Mouse (Mus musculus): ENCODE data around the gene Slit1. TPM values are rescaled to one million over a fixed set of nuclear protein-coding genes. Genes with fewer than 3 reads are reported as not detected.

Slit1 gene
- polyA plus RNA-seq (2016; fragmentation: Nextera tagmentation; extraction: Ambion mirVana): 13.9 and 18.0 TPM in 2 replicates

DNA sequence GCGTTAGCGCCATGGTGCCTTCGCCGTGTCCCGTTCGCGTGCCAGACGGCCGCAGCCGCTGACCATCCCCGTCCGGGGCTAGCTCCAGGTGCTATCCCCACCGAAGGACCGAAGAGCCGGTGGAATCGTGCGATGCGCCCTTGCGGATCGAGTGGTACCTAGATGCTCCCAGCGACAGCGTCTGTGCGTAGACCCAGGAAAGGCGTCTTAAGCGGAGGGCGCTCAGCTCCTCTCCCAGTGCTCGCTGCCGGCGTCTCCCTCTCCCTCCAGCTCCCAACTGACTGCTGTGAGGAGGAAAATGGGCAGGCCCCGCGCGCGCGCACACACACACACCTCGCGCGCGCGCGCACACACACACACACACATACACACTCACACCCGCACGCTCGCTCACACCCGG is at the start of gene Slit1:
Gene Slit1, minus strand, starts transcription at position 270 of the 400 bp plus-strand sequence.
- Histone ChIP-seq H3K36me3 (no peaks in the 10 kb centered on the region), H3K27ac (peak within 1 kb of the TSS; percentile 85), H3K4me1 (replicated peaks) (peaks cover 91% of the 10 kb centered on the region), H3K4me3 (peak within 1 kb of the TSS; percentile 67), H3K9me3 (no peaks in the 10 kb centered on the region), H3K27me3 (ENCODE audit: insufficient read depth, poor library complexity, severe bottlenecking) (peaks cover 99% of the 10 kb centered on the region)
- WGBS: under 1% methylated on average over 44 of the region's 44 CpGs
- DNase-seq (ENCODE audit: low spot score): peak; percentile 59

DNA sequence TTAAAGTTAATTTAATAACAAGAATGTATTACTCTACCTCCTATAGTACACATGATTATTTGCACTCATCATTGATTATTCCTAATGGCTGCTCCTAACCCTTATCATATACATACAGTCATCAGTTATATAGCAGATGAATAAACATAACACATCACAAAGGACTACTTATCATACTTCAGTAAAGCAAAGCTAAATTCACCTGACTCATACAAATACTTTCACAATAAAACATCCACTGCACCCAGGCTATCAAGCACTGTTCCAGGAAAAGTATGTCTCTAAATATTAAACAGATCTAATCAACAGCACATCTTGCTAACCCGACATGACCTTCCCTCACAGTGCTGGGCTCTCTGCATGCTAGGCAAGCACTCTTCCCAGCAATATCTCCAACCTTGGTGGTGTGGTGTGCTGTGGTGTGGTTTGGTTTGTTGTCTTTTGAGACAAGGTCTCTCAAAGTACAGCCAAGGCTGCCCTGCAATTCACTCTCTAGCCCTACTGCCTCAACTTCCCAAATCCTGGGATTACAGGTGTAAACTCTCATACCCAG is 49.5 kb upstream of the Slit1 start:
- Histone ChIP-seq H3K9me3 (no peaks in the 10 kb centered on the region), H3K27me3 (ENCODE audit: insufficient read depth, poor library complexity, severe bottlenecking) (no peaks in the 10 kb centered on the region), H3K4me3 (no peak overlapping the region), H3K4me1 (replicated peaks) (0 out of 2 replicates have a peak, but pooled peaks cover 5% of the 10 kb centered on the region), H3K36me3 (peaks cover 33% of the 10 kb centered on the region), H3K27ac (no peak overlapping the region)
- no peak for DNase-seq (ENCODE audit: low spot score)
- WGBS: 94% methylated on average over 1 of the region's 1 CpGs

DNA sequence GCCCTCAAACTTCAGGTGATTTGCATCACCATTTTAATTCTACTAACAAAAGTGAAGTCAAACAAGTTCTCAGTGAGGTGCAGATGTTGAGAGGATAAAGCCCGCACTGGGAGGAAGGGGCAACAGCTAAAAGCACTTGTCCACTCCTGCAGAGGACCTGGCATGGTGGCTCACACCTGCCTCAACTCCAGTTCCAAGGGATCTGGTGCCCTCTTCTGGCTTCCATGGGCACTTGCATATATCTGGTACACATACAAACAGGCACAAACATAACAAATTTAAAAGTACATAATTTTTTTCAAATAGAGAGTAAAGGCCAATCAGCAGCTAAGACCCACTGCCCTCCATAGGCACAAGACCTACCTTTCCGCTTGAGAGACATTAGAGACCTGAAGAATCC is 47.9 kb upstream of the Slit1 start:
- 95% methylated on average over 2 of the region's 2 CpGs for WGBS

DNA sequence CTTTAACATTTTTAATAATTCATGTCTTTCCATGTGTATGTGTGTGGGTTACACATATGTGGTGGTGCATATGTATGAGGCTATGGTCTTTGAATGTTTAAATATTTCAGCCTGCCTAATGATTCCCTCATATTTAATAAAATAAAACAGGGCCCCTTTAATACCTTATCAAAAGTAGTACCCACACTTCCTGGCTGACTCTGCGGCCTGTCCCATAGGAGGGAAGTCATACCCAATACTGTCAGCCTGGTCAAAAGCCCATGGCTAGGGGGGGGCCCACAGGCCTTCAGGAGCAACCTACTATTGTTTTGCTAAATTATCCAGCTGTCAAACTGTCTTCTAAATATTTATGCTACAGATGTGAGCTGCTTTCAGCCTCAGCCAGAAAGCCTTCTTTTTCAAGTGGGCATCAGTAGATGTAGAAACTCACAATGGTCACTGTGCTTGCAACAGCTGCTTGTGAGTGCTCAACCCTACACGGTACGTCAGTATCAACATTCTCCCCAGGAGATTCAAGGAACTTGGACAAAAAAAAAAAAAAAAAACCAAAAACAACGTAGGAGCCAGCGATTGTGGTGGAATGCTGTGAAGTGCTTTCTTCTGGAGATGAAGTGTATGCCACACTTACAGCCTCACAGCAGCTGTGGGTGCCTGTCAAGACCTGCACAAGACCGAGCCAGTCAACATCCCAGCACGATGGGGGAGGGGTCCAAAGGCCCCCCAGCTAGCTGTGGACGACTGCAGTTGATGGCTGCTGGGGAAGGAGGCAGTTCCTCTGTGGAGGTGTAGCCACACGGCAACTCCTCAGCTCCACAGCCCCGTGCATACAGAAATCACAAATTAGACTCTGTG is 45.9 kb upstream of the Slit1 start:
- WGBS: 76% methylated on average over 10 of the region's 10 CpGs
- 0 out of 2 replicates have a peak, but pooled peaks cover 2% of the 10 kb centered on the region for H3K4me1 ChIP-seq (replicated peaks)
- H3K36me3 ChIP-seq: peaks cover 64% of the 10 kb centered on the region
- no peak overlapping the region for H3K4me3 ChIP-seq
- no peak for DNase-seq (ENCODE audit: low spot score)
- H3K27ac ChIP-seq: no peak overlapping the region
- H3K9me3 ChIP-seq: no peaks in the 10 kb centered on the region
- H3K27me3 ChIP-seq (ENCODE audit: insufficient read depth, poor library complexity, severe bottlenecking): no peaks in the 10 kb centered on the region

More for the DNA sequence above, 47.9 kb upstream of the Slit1 start:
- Histone ChIP-seq H3K4me3 (no peak overlapping the region), H3K9me3 (no peaks in the 10 kb centered on the region), H3K27ac (no peak overlapping the region), H3K4me1 (replicated peaks) (0 out of 2 replicates have a peak, but pooled peaks cover 5% of the 10 kb centered on the region), H3K36me3 (peaks cover 46% of the 10 kb centered on the region), H3K27me3 (ENCODE audit: insufficient read depth, poor library complexity, severe bottlenecking) (no peaks in the 10 kb centered on the region)
- no peak for DNase-seq (ENCODE audit: low spot score)

DNA sequence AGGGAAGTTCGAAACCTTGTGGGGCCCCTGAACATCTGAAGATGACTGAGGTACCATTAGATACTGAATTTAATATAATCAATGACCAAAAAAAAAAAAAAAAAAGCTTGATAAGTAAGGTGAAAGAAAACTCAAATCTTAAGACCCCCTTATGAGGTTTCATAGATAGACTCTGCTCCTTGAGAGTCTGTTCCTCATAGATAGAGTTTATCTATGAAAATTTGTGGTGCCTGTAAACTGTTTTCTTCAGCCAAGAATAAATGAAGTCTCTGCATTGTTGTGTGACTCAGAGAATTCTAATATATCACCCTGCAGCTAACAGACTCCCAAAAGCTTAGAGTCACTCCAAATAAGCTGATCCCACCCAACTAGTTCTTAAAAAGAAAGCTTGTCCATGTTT is 43.4 kb upstream of the Slit1 start:
- DNase-seq (ENCODE audit: low spot score): no peak
- 87% methylated on average over 1 of the region's 1 CpGs for WGBS
- no peaks in the 10 kb centered on the region for H3K9me3 ChIP-seq
- no peaks in the 10 kb centered on the region for H3K27me3 ChIP-seq (ENCODE audit: insufficient read depth, poor library complexity, severe bottlenecking)
- H3K36me3 ChIP-seq: peaks cover 80% of the 10 kb centered on the region
- H3K4me3 ChIP-seq: no peak overlapping the region
- no peak overlapping the region for H3K27ac ChIP-seq
- 0 out of 2 replicates have a peak, but pooled peaks cover 2% of the 10 kb centered on the region for H3K4me1 ChIP-seq (replicated peaks)

DNA sequence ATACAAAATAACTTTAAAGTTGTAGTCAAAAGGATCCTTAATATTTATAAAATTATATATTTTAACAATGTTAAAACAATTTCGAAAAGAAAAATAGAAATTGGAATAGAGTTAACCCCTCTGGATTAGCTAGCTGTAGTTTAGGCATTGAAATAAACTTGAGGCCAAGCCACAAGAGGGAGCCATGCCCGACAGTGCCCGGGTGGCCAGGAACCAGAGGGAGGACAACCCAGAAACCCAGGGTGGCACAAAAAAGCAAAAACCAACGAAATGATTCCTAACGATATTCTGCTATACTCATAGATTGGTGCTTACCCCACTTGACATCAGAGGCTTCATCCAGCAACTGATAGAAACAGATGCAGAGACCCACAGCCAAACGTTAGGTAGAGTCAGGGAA is 34.0 kb upstream of the Slit1 start:
- Histone ChIP-seq H3K36me3 (peaks cover 95% of the 10 kb centered on the region), H3K9me3 (no peaks in the 10 kb centered on the region), H3K27ac (no peak overlapping the region), H3K4me3 (no peak overlapping the region), H3K27me3 (ENCODE audit: insufficient read depth, poor library complexity, severe bottlenecking) (no peaks in the 10 kb centered on the region), H3K4me1 (replicated peaks) (no peaks in the 10 kb centered on the region)
- 90% methylated on average over 6 of the region's 6 CpGs for WGBS
- no peak for DNase-seq (ENCODE audit: low spot score)

DNA sequence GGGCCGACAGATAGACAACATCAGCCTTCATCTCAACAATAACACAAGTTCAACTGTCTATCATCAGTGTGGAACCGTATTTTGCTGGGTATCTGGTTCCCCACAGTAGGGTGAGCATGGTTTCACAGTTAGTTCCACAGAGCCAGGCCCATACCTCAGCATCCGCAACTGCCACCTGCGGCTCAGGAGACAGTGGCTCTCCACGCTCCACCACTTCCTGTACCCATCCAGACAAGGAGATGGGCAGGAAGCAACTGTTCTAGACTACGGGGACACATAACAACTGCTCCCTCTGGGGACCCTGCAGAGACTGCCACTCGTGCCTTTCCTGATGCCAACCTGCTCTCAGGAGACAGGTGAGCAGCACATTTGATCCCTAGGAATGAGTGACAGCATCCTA is 25.2 kb upstream of the Slit1 start:
- H3K36me3 ChIP-seq: peaks cover 69% of the 10 kb centered on the region
- H3K27ac ChIP-seq: no peak overlapping the region
- DNase-seq (ENCODE audit: low spot score): no peak
- no peaks in the 10 kb centered on the region for H3K27me3 ChIP-seq (ENCODE audit: insufficient read depth, poor library complexity, severe bottlenecking)
- no peaks in the 10 kb centered on the region for H3K9me3 ChIP-seq
- peaks cover 8% of the 10 kb centered on the region for H3K4me1 ChIP-seq (replicated peaks)
- 90% methylated on average over 7 of the region's 7 CpGs for WGBS
- no peak overlapping the region for H3K4me3 ChIP-seq

DNA sequence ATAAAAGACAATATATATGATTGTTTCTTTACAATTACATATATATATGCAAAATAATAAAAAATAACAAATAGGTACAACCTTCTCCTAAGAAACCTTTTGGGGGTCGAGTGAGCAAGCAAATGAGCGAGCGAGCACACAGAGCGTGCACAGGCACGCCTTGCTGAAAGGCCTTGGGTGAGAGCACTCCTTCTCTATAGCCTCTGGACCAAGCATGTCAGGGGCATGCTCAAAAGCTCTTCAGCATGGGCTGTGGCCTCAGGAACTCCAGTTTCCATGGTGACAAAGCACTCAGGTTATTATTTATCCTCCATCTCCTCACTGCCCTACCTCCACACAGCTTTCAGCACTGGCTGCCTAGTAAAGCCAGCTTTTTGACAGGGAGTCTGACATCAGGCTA is 23.2 kb upstream of the Slit1 start:
- no peak overlapping the region for H3K27ac ChIP-seq

DNA sequence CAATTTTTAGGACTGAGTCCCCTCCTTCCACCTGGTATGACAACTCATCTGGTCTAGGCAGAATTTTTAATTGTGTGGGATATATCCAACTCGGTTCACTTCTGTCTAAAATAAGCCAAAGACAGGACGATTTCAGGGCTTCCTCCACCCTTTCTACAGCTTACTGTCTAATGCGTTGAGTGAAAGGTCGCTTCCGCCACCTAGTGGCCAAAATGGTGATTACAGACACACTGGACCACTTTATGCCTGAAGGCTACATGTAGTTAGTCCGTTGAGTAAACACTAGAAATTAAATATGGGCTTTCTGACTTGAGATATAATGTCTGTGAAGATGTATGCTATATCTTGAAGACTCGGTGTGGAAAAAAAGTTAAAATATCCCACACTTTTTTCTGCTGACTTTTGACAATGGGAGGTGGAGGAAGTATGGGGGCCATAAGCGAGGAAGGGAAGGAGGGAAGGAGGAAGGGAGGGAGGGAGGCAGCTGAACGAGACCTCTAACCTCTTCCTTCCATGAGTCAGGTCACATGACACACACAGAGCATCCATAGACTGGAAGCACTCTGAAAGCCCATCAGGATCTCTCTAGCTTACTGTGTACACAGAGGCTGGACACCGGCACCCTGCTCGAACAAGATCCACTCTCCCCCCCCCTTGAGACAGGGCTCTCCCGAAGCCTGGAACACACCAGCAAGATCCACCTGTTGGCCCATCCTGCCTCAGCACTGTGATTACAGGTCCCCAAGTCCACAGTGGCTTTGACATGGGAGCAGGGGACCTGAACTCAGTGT is 20.6 kb upstream of the Slit1 start:
- DNase-seq (ENCODE audit: low spot score): peak; percentile 85
- 34% methylated on average over 12 of the region's 12 CpGs for WGBS
- H3K27me3 ChIP-seq (ENCODE audit: insufficient read depth, poor library complexity, severe bottlenecking): peaks cover 9% of the 10 kb centered on the region
- H3K27ac ChIP-seq: no peak overlapping the region
- H3K36me3 ChIP-seq: peaks cover 25% of the 10 kb centered on the region
- H3K4me1 ChIP-seq (replicated peaks): peaks cover 8% of the 10 kb centered on the region
- no peaks in the 10 kb centered on the region for H3K9me3 ChIP-seq
- H3K4me3 ChIP-seq: no peak overlapping the region

More for the DNA sequence above, 23.2 kb upstream of the Slit1 start:
- WGBS: 86% methylated on average over 5 of the region's 5 CpGs
- H3K9me3 ChIP-seq: no peaks in the 10 kb centered on the region
- no peak overlapping the region for H3K4me3 ChIP-seq
- peaks cover 8% of the 10 kb centered on the region for H3K4me1 ChIP-seq (replicated peaks)
- peaks cover 49% of the 10 kb centered on the region for H3K36me3 ChIP-seq
- H3K27me3 ChIP-seq (ENCODE audit: insufficient read depth, poor library complexity, severe bottlenecking): peaks cover 7% of the 10 kb centered on the region
- DNase-seq (ENCODE audit: low spot score): no peak

DNA sequence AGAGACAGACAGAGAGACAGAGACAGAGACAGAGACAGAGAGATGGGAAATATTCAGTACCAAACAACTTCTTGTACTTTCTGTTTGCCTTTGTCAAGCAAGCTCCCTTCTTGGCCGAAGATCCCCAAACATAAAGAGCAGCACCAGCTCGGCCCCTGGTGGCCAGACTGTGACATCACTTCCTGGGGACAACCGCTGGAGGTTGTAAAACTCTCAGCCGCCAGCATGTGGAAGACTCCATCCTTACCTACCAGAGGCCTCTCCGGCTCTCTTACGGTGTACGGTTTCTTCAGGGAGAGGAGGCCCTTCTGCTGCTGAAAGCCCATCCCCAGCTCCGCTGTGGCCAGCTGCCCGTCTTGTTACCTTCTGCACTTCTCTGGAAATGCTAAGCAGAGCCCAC is 18.1 kb upstream of the Slit1 start:
- 52% methylated on average over 9 of the region's 9 CpGs for WGBS
- Histone ChIP-seq H3K36me3 (peaks cover under 1% of the 10 kb centered on the region), H3K4me3 (no peak overlapping the region), H3K27me3 (ENCODE audit: insufficient read depth, poor library complexity, severe bottlenecking) (peaks cover 13% of the 10 kb centered on the region), H3K27ac (no peak overlapping the region), H3K4me1 (replicated peaks) (peaks cover under 1% of the 10 kb centered on the region; the same call in 1 of the 2 replicates), H3K9me3 (no peaks in the 10 kb centered on the region)
- DNase-seq (ENCODE audit: low spot score): peak; percentile 57

DNA sequence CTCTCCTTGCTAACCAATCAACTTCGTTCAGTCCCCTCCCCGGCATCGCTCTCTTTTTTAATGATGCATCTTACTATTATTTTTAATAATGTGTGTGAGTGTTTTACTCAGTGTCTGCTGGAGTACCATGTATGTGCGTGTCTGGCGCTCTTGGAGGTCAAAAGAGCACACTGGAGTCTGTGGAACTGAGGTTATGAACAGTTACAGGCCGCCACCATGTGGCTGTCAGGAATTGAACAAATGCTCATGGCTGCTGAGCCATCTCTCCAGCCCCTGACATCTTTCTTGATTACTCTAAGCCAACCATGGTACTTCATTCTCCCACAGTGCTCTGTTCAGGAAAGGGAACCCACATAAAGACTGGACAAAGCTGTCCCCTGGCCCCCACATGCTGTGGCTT is 16.3 kb upstream of the Slit1 start:
- peaks cover 31% of the 10 kb centered on the region for H3K27me3 ChIP-seq (ENCODE audit: insufficient read depth, poor library complexity, severe bottlenecking)
- no peak overlapping the region for H3K27ac ChIP-seq
- no peaks in the 10 kb centered on the region for H3K36me3 ChIP-seq
- H3K4me3 ChIP-seq: no peak overlapping the region
- no peaks in the 10 kb centered on the region for H3K9me3 ChIP-seq
- DNase-seq (ENCODE audit: low spot score): peak; percentile 12
- WGBS: 83% methylated on average over 6 of the region's 6 CpGs
- H3K4me1 ChIP-seq (replicated peaks): peaks cover 8% of the 10 kb centered on the region

DNA sequence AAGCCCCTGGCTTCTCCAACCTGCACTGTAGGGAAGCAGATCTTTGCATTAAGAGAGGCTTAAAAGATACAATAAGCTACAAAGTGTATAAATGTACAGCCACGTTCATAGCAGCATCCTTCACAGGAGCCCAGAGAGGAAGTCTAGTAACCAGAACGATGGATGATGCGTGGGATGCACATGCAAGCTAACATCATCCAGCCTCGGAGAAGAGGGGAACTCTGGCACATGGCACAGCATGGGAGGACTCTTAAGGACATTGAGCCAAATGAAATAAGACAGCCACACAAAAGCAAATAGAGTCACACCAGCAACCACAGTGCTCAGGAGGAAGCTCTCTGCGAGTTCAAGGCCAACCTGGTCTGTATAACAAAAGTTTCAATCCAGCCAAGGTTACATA is 15.8 kb upstream of the Slit1 start:
- H3K9me3 ChIP-seq: no peaks in the 10 kb centered on the region
- DNase-seq (ENCODE audit: low spot score): no peak
- no peaks in the 10 kb centered on the region for H3K36me3 ChIP-seq
- H3K4me1 ChIP-seq (replicated peaks): peaks cover 10% of the 10 kb centered on the region
- no peak overlapping the region for H3K4me3 ChIP-seq
- WGBS: 87% methylated on average over 5 of the region's 5 CpGs
- no peak overlapping the region for H3K27ac ChIP-seq
- H3K27me3 ChIP-seq (ENCODE audit: insufficient read depth, poor library complexity, severe bottlenecking): peaks cover 32% of the 10 kb centered on the region
